Mouse (Mus musculus): ENCODE data around the gene Gnb1. TPM values are rescaled to one million over a fixed set of nuclear protein-coding genes. Genes with fewer than 3 reads are reported as not detected.

Gnb1 gene
- polyA plus RNA-seq, 1 experiment: 541 TPM

DNA sequence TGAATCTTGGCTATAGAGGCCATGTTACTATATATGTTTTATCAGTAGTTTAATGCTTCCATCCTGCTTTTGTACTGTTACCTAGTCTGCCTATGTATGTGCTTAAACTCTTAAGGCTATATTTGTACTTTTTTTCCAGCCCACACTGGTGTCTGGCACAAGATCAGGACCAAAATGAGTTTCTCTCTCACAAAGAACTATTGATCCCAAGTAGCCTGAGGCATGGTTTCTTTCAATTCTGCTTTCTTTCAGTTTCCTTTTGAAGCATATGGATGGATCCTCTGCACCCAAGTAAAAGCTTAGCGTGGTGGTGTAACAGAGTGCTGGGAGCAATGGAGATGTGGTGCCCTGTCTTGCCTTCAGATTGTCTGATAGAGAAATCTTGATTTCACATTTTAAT, 19.8 kb downstream of the Gnb1 start:
- H3K27ac ChIP-seq (ENCODE audit: insufficient read depth, low read length): no peak overlapping the region
- no peaks in the 10 kb centered on the region for H3K27me3 ChIP-seq (ENCODE audit: control insufficient read depth, insufficient read depth, low read length, poor library complexity, severe bottlenecking)
- no peaks in the 10 kb centered on the region; the same call in 1 of the 2 replicates for H3K36me3 ChIP-seq (ENCODE audit: control insufficient read depth, insufficient read depth, low read length, poor library complexity, severe bottlenecking)
- no peak overlapping the region for H3K9ac ChIP-seq (ENCODE audit: low read depth, poor library complexity, severe bottlenecking)
- TF ChIP-seq EP300 (IDR thresholded peaks at IDR 0.05; ENCODE audit: insufficient read depth, low read depth, low read length) (no peak), POLR2A (IDR thresholded peaks at IDR 0.05; ENCODE audit: insufficient read depth, low read length) (no peak), CTCF (IDR thresholded peaks at IDR 0.05; ENCODE audit: low read depth, low read length) (no peak)
- H3K9me3 ChIP-seq (replicated peaks; ENCODE audit: control insufficient read depth, insufficient read depth, low read length, poor library complexity, severe bottlenecking): no peaks in the 10 kb centered on the region
- peaks cover under 1% of the 10 kb centered on the region for H3K4me1 ChIP-seq (ENCODE audit: control insufficient read depth, insufficient read depth, low read length)
- no peak overlapping the region for H3K4me3 ChIP-seq (ENCODE audit: low read depth, low read length)

DNA sequence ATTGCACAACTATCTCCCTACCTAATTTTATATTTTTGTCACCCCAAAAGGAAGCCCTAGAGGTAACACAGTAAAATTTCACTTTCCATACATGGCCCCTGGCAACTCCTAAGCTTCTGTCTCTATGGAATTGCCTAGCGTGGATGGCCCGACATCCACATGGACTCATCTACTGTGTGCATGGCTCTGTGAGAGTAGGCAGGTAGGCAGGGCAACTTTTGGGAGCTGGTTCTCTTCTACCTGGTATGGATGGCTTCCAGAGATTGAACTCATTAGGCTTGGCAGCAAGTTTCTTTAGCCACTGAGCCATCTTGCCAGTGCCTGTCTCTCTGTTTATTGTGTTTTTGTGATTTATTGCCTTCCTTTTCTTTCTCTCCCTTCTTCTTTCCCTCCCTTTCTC, 23.6 kb downstream of the Gnb1 start:
- Histone ChIP-seq H3K27ac (ENCODE audit: insufficient read depth, low read length) (no peak overlapping the region), H3K4me3 (ENCODE audit: low read depth, low read length) (no peak overlapping the region), H3K27me3 (ENCODE audit: control insufficient read depth, insufficient read depth, low read length, poor library complexity, severe bottlenecking) (no peaks in the 10 kb centered on the region), H3K9ac (ENCODE audit: low read depth, poor library complexity, severe bottlenecking) (no peak overlapping the region), H3K9me3 (replicated peaks; ENCODE audit: control insufficient read depth, insufficient read depth, low read length, poor library complexity, severe bottlenecking) (no peaks in the 10 kb centered on the region), H3K4me1 (ENCODE audit: control insufficient read depth, insufficient read depth, low read length) (no peaks in the 10 kb centered on the region), H3K36me3 (ENCODE audit: control insufficient read depth, insufficient read depth, low read length, poor library complexity, severe bottlenecking) (no peaks in the 10 kb centered on the region; the same call in 1 of the 2 replicates)
- no peak for TF ChIP-seq CTCF (IDR thresholded peaks at IDR 0.05; ENCODE audit: low read depth, low read length)
- TF ChIP-seq EP300 (IDR thresholded peaks at IDR 0.05; ENCODE audit: insufficient read depth, low read depth, low read length): no peak
- TF ChIP-seq POLR2A (IDR thresholded peaks at IDR 0.05; ENCODE audit: insufficient read depth, low read length): no peak

DNA sequence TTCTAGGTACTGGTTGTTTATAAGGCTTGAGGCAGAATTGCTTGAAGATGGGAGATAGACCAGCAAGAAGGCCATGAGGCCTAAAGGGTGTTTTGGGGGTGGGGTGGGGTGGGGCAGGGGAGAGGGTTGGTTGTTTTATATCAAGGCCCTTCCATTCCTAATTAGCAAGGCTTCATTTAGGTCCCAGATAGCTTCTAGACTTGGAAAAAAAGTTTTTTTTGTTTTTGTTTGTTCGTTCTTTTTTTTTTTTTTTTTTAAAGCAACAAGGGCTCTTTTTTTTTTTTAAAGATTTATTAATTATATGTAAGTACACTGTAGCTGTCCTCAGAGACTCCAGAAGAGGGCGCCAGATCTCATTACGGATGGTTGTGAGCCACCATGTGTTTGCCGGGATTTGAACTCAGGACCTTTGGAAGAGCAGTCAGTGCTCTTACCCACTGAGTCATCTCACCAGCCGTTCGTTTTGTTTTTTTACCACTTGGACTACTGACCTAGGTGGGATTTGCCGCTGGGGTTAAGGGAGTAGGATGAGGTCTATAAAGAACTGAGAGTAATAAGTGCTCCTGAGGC, 26.9 kb downstream of the Gnb1 start:
- H3K9ac ChIP-seq (ENCODE audit: low read depth, poor library complexity, severe bottlenecking): no peak overlapping the region
- H3K36me3 ChIP-seq (ENCODE audit: control insufficient read depth, insufficient read depth, low read length, poor library complexity, severe bottlenecking): no peaks in the 10 kb centered on the region; the same call in 1 of the 2 replicates
- H3K27ac ChIP-seq (ENCODE audit: insufficient read depth, low read length): no peak overlapping the region
- H3K27me3 ChIP-seq (ENCODE audit: control insufficient read depth, insufficient read depth, low read length, poor library complexity, severe bottlenecking): no peaks in the 10 kb centered on the region
- TF ChIP-seq EP300 (IDR thresholded peaks at IDR 0.05; ENCODE audit: insufficient read depth, low read depth, low read length): no peak
- TF ChIP-seq POLR2A (IDR thresholded peaks at IDR 0.05; ENCODE audit: insufficient read depth, low read length): no peak
- TF ChIP-seq CTCF (IDR thresholded peaks at IDR 0.05; ENCODE audit: low read depth, low read length): peak; percentile 1
- H3K9me3 ChIP-seq (replicated peaks; ENCODE audit: control insufficient read depth, insufficient read depth, low read length, poor library complexity, severe bottlenecking): no peaks in the 10 kb centered on the region
- no peaks in the 10 kb centered on the region for H3K4me1 ChIP-seq (ENCODE audit: control insufficient read depth, insufficient read depth, low read length)
- no peak overlapping the region for H3K4me3 ChIP-seq (ENCODE audit: low read depth, low read length)

DNA sequence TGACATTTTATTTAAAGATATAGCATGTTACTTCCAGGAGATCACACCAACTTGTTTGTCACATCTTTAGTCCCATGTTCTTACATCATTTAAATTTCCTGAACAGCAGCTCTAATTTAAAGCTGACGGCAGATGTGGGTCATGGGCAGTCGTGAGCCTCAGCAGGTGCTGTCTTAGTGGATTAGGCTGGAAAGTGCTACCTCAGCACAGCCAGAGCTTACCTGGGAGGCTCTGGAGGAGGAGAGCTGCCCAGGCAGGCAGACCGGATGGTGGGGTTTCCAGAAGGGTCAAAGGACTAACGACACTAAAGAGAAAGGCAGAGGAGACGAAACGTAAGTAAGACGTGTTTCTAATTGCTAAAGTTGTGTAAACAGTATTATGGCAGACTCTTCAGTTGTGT, 31.2 kb downstream of the Gnb1 start:
- Histone ChIP-seq H3K36me3 (ENCODE audit: control insufficient read depth, insufficient read depth, low read length, poor library complexity, severe bottlenecking) (peaks cover 9% of the 10 kb centered on the region), H3K4me3 (ENCODE audit: low read depth, low read length) (no peak overlapping the region), H3K27ac (ENCODE audit: insufficient read depth, low read length) (peak overlapping the region; percentile 4), H3K4me1 (ENCODE audit: control insufficient read depth, insufficient read depth, low read length) (no peaks in the 10 kb centered on the region), H3K9me3 (replicated peaks; ENCODE audit: control insufficient read depth, insufficient read depth, low read length, poor library complexity, severe bottlenecking) (no peaks in the 10 kb centered on the region), H3K27me3 (ENCODE audit: control insufficient read depth, insufficient read depth, low read length, poor library complexity, severe bottlenecking) (no peaks in the 10 kb centered on the region), H3K9ac (ENCODE audit: low read depth, poor library complexity, severe bottlenecking) (no peak overlapping the region)
- peak; percentile 54; the same call in 1 of the 2 replicates for TF ChIP-seq EP300 (IDR thresholded peaks at IDR 0.05; ENCODE audit: insufficient read depth, low read depth, low read length)
- no peak for TF ChIP-seq CTCF (IDR thresholded peaks at IDR 0.05; ENCODE audit: low read depth, low read length)

DNA sequence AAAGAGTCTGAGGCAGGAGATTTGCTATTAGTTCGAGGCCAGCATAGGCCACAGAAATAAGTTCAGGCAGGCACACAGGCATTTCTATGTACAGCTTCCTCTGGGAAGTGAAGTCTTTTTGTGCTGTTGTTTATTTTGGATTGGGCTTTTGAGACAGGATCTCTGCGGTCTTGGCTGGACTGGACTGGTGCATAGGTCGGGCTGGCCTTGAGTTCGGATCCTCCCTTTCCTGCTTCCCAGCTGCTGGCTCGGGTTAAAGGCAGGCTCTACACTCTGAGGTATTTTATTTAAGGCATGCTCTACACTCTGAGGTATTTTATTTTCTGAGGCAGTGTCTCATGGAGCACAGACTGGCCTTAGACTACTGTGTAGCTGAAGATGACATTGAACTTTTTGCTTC, 34.6 kb downstream of the Gnb1 start:
- H3K4me1 ChIP-seq (ENCODE audit: control insufficient read depth, insufficient read depth, low read length): no peaks in the 10 kb centered on the region
- no peaks in the 10 kb centered on the region for H3K9me3 ChIP-seq (replicated peaks; ENCODE audit: control insufficient read depth, insufficient read depth, low read length, poor library complexity, severe bottlenecking)
- no peak for TF ChIP-seq POLR2A (IDR thresholded peaks at IDR 0.05; ENCODE audit: insufficient read depth, low read length)
- no peak for TF ChIP-seq CTCF (IDR thresholded peaks at IDR 0.05; ENCODE audit: low read depth, low read length)
- no peak for TF ChIP-seq EP300 (IDR thresholded peaks at IDR 0.05; ENCODE audit: insufficient read depth, low read depth, low read length)
- no peak overlapping the region for H3K9ac ChIP-seq (ENCODE audit: low read depth, poor library complexity, severe bottlenecking)
- no peak overlapping the region for H3K27ac ChIP-seq (ENCODE audit: insufficient read depth, low read length)
- no peaks in the 10 kb centered on the region for H3K27me3 ChIP-seq (ENCODE audit: control insufficient read depth, insufficient read depth, low read length, poor library complexity, severe bottlenecking)
- no peak overlapping the region for H3K4me3 ChIP-seq (ENCODE audit: low read depth, low read length)
- peaks cover 35% of the 10 kb centered on the region for H3K36me3 ChIP-seq (ENCODE audit: control insufficient read depth, insufficient read depth, low read length, poor library complexity, severe bottlenecking)

DNA sequence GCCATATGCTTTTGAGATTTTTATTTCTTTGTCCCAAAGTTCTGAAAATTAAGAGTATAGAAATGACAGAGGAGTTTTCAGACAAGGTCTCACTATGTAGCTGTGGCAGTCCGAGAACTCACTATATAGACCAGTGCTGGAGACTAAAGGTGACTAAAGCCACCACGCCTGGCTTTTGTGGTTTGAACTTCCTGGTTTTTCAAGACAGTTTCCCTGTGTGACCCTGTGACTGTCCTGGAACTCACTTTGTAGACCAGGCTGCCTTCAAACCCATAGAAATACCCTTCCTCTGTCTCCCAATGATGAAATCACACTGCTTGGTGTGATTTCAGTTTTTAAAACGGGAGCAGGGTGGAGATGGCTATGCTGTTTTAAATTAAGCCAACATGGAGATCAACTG, 38.1 kb downstream of the Gnb1 start:
- Histone ChIP-seq H3K4me1 (ENCODE audit: control insufficient read depth, insufficient read depth, low read length) (no peaks in the 10 kb centered on the region), H3K9ac (ENCODE audit: low read depth, poor library complexity, severe bottlenecking) (no peak overlapping the region), H3K4me3 (ENCODE audit: low read depth, low read length) (no peak overlapping the region), H3K27ac (ENCODE audit: insufficient read depth, low read length) (no peak overlapping the region), H3K36me3 (ENCODE audit: control insufficient read depth, insufficient read depth, low read length, poor library complexity, severe bottlenecking) (peaks cover 55% of the 10 kb centered on the region), H3K27me3 (ENCODE audit: control insufficient read depth, insufficient read depth, low read length, poor library complexity, severe bottlenecking) (no peaks in the 10 kb centered on the region), H3K9me3 (replicated peaks; ENCODE audit: control insufficient read depth, insufficient read depth, low read length, poor library complexity, severe bottlenecking) (no peaks in the 10 kb centered on the region)
- TF ChIP-seq CTCF (IDR thresholded peaks at IDR 0.05; ENCODE audit: low read depth, low read length): no peak
- no peak for TF ChIP-seq EP300 (IDR thresholded peaks at IDR 0.05; ENCODE audit: insufficient read depth, low read depth, low read length)
- no peak for TF ChIP-seq POLR2A (IDR thresholded peaks at IDR 0.05; ENCODE audit: insufficient read depth, low read length)
